Mouse (Mus musculus): Measurements from ENCODE around the gene Cox4i1. TPM values are rescaled to one million over a fixed set of nuclear protein-coding genes. Genes with fewer than 3 reads are reported as not detected.

Gene Cox4i1
- polyA plus RNA-seq (2012; ENCODE audit: insufficient read depth, insufficient read length, low replicate concordance, missing spikeins) = 424 TPM in 1 of 2 replicates, not detected in the other

DNA sequence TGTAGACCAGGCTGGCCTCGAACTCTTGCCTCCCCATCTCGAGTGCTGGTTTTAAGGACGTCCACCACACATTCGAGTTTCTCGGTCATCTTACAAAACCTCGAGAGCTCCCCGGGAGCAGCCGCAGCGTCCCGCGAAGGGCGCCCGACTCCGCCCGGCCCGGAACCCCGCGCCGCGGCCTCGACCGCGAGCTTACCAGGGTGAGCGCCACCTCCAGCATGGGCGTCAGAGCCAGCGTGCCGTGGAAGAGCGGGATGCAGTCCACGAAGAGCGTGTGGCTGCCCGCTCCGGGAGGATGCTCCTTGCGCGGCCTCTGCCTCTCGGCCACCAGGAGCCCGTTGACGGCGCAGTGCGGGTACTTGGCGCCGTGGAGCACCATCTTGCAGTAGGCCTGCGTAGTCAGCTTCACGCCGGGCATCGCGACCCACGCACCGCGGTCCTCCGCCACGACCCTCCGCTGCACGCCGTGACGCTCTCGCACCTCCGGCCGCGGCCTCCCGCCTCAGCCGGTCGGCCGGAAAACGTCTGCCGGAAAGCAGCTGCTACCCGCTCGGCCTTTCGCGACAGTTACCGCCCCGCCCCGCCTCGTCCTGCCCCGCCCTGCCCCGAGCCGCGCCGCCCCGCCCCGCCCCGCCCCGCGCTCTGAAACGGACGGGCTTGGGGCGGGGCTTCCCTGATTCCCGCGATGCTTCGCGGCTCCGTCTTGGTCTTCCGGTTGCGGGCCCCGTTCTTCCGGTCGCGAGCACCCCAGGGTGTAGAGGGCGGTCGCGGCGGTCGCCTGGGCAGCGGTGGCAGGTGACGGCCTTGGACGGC lies at the start of gene Cox4i1, which contains the start of gene Gm27021:
Gene Cox4i1 (plus strand): TSS at position 662 of the 813 bp plus-strand sequence.
Gene Gm27021 (minus strand): TSS at position 519 of the 813 bp plus-strand sequence.
- peak within 1 kb of the TSS; percentile 65 for H3K4me3 ChIP-seq (ENCODE audit: insufficient read depth, low read depth, low read length)
- peak within 1 kb of the TSS; percentile 76 for H3K27ac ChIP-seq (ENCODE audit: insufficient read depth, low read depth, low read length)
- TF ChIP-seq CTCF (IDR thresholded peaks at IDR 0.05; ENCODE audit: insufficient read depth, low read depth, low read length) (no peak), POLR2A (IDR thresholded peaks at IDR 0.05; ENCODE audit: insufficient read depth, low read depth, low read length) (peak; percentile 90)

DNA sequence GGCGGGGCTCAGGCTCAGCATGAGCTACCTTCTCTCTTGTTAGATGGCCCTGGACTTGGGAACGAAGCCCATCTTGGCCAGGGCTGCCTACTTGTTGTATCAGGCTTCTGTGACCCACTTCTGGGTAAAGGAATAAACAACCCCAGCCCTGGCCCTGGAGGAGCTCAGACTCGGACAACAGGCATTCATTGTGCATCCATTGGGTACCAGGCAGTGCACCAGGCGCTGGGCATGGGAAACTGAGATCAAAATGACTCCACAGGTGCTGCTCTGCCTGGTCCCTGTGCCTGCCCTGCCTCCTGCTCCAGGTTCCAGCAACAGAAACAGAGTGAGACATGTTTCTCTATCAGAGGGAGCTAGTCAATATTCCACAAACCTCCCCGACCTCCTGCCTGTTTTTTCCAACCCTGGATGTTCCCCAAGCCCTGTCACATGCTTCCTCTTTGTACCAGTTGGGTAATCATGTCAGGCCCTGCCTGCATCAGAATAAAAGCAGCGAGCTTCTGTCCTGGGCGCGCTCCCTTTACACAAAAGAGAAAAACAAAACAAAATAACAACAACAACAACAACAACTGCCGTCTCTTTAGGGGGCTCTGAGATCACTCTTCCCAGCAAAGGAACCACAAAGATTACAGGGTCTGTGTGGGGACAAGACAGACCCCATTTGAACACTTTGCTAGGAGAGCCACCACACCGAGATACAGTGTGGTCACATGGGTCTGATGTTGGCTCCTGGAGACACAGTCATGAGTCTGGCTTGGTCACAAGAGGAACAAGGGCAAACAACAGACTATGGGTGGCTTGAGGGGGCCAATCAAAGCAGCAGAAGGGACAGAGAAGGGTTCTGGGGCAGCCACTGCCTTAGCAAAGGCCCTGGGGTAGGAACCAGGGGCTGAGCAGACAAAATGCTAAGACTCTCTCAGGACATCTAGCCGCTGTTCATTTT lies 48.5 kb upstream of the Cox4i1 start:
- Histone ChIP-seq H3K27ac (ENCODE audit: insufficient read depth, low read depth, low read length) (peak overlapping the region; percentile 81), H3K4me3 (ENCODE audit: insufficient read depth, low read depth, low read length) (no peak overlapping the region), H3K4me1 (ENCODE audit: control insufficient read depth, insufficient read depth, low read length) (peaks cover 17% of the 10 kb centered on the region)
- TF ChIP-seq POLR2A (IDR thresholded peaks at IDR 0.05; ENCODE audit: insufficient read depth, low read depth, low read length) (no peak), CTCF (IDR thresholded peaks at IDR 0.05; ENCODE audit: insufficient read depth, low read depth, low read length) (no peak)
- WGBS = 55% methylated on average over 11 of the region's 11 CpGs

More for the DNA sequence above, at the start of gene Cox4i1, which contains the start of gene Gm27021:
- H3K4me1 ChIP-seq (ENCODE audit: control insufficient read depth, insufficient read depth, low read length) = peaks cover 52% of the 10 kb centered on the region
- WGBS = under 1% methylated on average over 104 of the region's 105 CpGs

DNA sequence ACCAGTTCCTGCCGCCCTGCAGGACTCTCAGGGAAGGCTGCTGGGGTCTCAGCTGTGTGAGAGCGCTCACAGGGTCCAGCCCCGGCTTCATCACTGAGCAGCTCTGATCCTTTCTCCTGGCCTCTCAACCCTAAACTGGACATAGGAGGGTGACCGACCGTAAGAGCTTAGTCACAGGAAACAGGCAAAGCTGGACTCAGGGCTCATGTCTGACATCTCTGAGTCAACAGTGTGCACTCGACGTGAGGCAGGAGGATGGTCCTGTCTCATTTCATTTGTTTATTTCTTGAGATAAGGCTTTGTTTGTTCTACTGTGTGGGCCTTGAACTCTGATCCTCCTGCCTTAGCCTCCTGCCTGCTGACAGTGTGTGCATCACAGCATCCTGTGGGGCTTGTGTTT lies 47.6 kb upstream of the Cox4i1 start:
- TF ChIP-seq POLR2A (IDR thresholded peaks at IDR 0.05; ENCODE audit: insufficient read depth, low read depth, low read length) (no peak), CTCF (IDR thresholded peaks at IDR 0.05; ENCODE audit: insufficient read depth, low read depth, low read length) (no peak)
- peak overlapping the region; percentile 81 for H3K27ac ChIP-seq (ENCODE audit: insufficient read depth, low read depth, low read length)
- no peak overlapping the region for H3K4me3 ChIP-seq (ENCODE audit: insufficient read depth, low read depth, low read length)
- 75% methylated on average over 7 of the region's 7 CpGs for WGBS
- peaks cover 17% of the 10 kb centered on the region for H3K4me1 ChIP-seq (ENCODE audit: control insufficient read depth, insufficient read depth, low read length)

DNA sequence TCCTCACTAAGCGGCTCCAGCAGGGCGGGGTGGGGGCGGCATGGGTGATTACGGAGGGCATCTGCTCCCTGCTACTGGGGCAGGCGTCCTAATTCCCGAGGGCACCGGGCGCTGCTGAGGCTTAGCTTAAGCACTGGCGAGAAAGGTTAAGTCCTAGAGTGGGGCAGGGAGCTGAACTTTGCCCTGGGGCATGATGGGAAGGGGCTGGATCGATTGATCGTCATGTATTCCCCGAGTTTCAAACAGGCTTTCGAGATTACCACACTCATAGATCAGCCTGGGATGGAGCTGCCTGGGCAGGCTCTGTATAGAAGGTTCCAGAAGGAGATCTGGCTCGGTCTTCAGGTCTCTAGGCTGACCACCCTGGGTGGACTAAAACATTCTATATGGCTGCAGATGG lies 45.9 kb upstream of the Cox4i1 start:
- no peak overlapping the region for H3K4me3 ChIP-seq (ENCODE audit: insufficient read depth, low read depth, low read length)
- H3K27ac ChIP-seq (ENCODE audit: insufficient read depth, low read depth, low read length) = no peak overlapping the region
- WGBS = 87% methylated on average over 14 of the region's 14 CpGs
- peaks cover 8% of the 10 kb centered on the region for H3K4me1 ChIP-seq (ENCODE audit: control insufficient read depth, insufficient read depth, low read length)
- TF ChIP-seq POLR2A (IDR thresholded peaks at IDR 0.05; ENCODE audit: insufficient read depth, low read depth, low read length) (no peak), CTCF (IDR thresholded peaks at IDR 0.05; ENCODE audit: insufficient read depth, low read depth, low read length) (no peak)

DNA sequence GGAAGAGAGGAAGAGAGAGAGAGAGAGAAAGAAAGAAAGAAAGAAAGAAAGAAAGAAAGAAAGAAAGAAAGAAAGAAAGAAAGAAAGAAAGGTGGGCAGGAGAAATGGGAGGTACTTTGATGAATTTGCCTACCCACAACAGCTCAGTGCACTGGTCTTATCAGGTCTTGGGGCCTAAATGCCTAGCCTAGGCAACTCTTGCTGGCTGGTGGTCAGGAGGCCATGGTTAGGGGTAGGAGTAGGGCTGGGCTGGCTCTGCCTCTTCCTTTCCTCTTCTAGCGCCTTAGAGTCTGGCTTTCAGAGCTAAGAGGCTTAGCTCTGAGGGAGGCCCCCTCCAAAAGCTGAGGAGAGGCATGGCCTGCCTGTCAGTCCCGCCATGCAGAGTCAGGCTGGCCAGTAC lies 44.4 kb upstream of the Cox4i1 start:
- Histone ChIP-seq H3K4me1 (ENCODE audit: control insufficient read depth, insufficient read depth, low read length) (peaks cover 2% of the 10 kb centered on the region; the same call in 1 of the 2 replicates), H3K4me3 (ENCODE audit: insufficient read depth, low read depth, low read length) (no peak overlapping the region), H3K27ac (ENCODE audit: insufficient read depth, low read depth, low read length) (no peak overlapping the region)
- no peak for TF ChIP-seq CTCF (IDR thresholded peaks at IDR 0.05; ENCODE audit: insufficient read depth, low read depth, low read length)
- 85% methylated on average over 2 of the region's 2 CpGs for WGBS

DNA sequence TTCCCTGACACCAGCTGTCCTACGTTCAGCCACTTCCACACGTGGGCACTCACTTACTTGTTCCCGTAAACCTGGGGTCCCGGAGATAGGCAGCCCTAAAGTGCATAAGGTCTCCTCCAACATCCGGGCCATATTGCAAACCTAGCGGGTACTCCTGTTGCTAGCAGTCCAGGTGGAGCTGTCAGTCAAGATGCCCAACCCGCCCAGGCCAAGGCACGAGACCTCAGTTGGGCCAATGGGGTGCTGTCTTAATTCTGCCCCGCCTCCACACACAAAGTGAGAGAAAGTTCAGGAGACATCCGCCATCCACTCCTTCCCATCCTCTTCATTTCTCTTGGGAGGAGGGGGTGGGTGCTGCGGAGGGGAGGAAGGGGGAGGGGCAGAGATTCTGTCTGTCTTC lies 41.6 kb upstream of the Cox4i1 start:
- 81% methylated on average over 11 of the region's 11 CpGs for WGBS
- H3K27ac ChIP-seq (ENCODE audit: insufficient read depth, low read depth, low read length) = no peak overlapping the region
- H3K4me3 ChIP-seq (ENCODE audit: insufficient read depth, low read depth, low read length) = no peak overlapping the region
- TF ChIP-seq POLR2A (IDR thresholded peaks at IDR 0.05; ENCODE audit: insufficient read depth, low read depth, low read length) = no peak
- TF ChIP-seq CTCF (IDR thresholded peaks at IDR 0.05; ENCODE audit: insufficient read depth, low read depth, low read length) = no peak
- peaks cover 4% of the 10 kb centered on the region for H3K4me1 ChIP-seq (ENCODE audit: control insufficient read depth, insufficient read depth, low read length)

DNA sequence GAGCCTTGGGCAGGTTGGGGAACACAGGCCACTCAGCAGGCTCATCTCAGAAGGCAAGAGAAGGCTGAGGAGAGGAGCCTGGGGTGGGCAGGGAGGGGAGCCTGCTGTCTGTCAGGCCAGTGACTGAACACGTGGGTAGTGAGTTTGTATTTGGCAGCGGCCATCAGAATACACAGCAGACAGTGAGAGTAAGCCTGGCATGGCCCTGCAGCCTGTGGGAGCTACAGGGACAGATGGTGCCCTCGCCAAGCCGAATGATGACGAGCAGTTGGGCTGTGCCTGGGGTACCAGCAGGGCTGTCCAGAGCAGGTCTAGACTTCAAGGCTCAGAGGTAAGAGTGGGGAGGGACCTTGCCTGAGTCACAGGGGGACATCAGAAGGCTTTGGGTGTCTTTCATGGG lies 40.7 kb upstream of the Cox4i1 start:
- WGBS = 76% methylated on average over 5 of the region's 5 CpGs
- Histone ChIP-seq H3K4me1 (ENCODE audit: control insufficient read depth, insufficient read depth, low read length) (peaks cover 9% of the 10 kb centered on the region), H3K4me3 (ENCODE audit: insufficient read depth, low read depth, low read length) (no peak overlapping the region), H3K27ac (ENCODE audit: insufficient read depth, low read depth, low read length) (no peak overlapping the region)
- TF ChIP-seq CTCF (IDR thresholded peaks at IDR 0.05; ENCODE audit: insufficient read depth, low read depth, low read length) = no peak
- TF ChIP-seq POLR2A (IDR thresholded peaks at IDR 0.05; ENCODE audit: insufficient read depth, low read depth, low read length) = no peak

DNA sequence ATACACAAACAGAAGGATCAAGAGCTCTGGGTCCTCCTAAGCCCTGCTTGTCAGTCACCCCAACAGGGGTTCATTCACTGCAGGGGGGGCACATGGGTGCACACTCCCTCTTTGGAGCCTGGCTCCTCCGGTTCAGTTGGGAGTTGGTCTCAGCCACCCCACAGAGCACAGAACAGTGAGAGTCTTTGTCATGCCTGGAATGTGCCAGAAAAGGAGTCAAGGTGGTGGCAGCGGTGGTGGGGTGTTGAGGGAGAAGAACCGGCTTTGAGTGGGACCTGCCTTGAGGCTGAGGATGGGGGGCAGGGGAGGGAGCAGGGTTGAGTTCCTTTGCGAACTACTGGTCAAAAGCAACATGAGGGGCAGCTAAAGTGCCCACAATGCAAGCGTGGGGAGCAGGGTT lies 38.0 kb upstream of the Cox4i1 start:
- Histone ChIP-seq H3K4me3 (ENCODE audit: insufficient read depth, low read depth, low read length) (no peak overlapping the region), H3K4me1 (ENCODE audit: control insufficient read depth, insufficient read depth, low read length) (peaks cover 18% of the 10 kb centered on the region), H3K27ac (ENCODE audit: insufficient read depth, low read depth, low read length) (no peak overlapping the region)
- TF ChIP-seq POLR2A (IDR thresholded peaks at IDR 0.05; ENCODE audit: insufficient read depth, low read depth, low read length) = no peak
- TF ChIP-seq CTCF (IDR thresholded peaks at IDR 0.05; ENCODE audit: insufficient read depth, low read depth, low read length) = no peak
- 67% methylated on average over 5 of the region's 5 CpGs for WGBS

All from olfactory bulb, adult 2 months (tissue).